ENCODE assay signal across 10 mouse cellular contexts in genomic region chr17:87063969-87064368, GRCm38 (mm10). TPM values are rescaled to one million over a fixed set of nuclear protein-coding genes. Genes with fewer than 3 reads are reported as not detected.
DNase-seq lines count a peak whose midpoint lies in the region; ATAC-seq and TF ChIP-seq lines count a peak whose summit lies in the region.
"Had no signal": no experiment of that assay in that cellular context is flagged by ENCODE, and none has a peak within 500 bp of the region (broad histone marks: within the 10 kb centered on the region; RNA-seq: fewer than 3 reads in every experiment).

No protein-coding gene starts in this region.

- no peak for TF ChIP-seq EP300 in stomach, postnatal 0 days (optimal IDR thresholded peaks at IDR 0.05)

- no peak for TF ChIP-seq POLR2A in lung, adult 2 months (IDR thresholded peaks at IDR 0.05; ENCODE audit: borderline replicate concordance, extremely low read depth, low read depth, low read length)

- no peaks in the 10 kb centered on the region for H3K4me1 ChIP-seq in lung, embryonic 16.5 days (replicated peaks; ENCODE audit: control insufficient read depth, insufficient read depth, low read length)
- no peaks in the 10 kb centered on the region for H3K4me1 ChIP-seq in lung, adult 2 months (ENCODE audit: control insufficient read depth, insufficient read depth, low read length)
- no peaks in the 10 kb centered on the region for H3K4me1 ChIP-seq in stomach, postnatal 0 days (replicated peaks; ENCODE audit: control insufficient read depth, insufficient read depth)
- H3K4me1 ChIP-seq: limb, embryonic 12.5 days had no signal

- no peak overlapping the region for H3K27ac ChIP-seq in lung, embryonic 16.5 days (ENCODE audit: low read length)
- H3K27ac ChIP-seq in stomach, postnatal 0 days (replicated peaks), result no peak overlapping the region
- H3K27ac ChIP-seq: limb, embryonic 12.5 days had no signal

- no peak for TF ChIP-seq CTCF in lung, adult 2 months (IDR thresholded peaks at IDR 0.05; ENCODE audit: insufficient read depth, low read length)
- TF ChIP-seq CTCF in stomach, postnatal 0 days (IDR thresholded peaks at IDR 0.05; ENCODE audit: low read depth), result no peak

- DNase-seq in lung, adult 2 months, result no peak
- peak; percentile 26 for DNase-seq in c-Kit-positive CD71-negative TER-119-negative erythroid progenitor cells, embryonic 14.5 days (ENCODE audit: low read depth)
- peak; percentile 49 for DNase-seq in thymus, postnatal 4 days
- no peak for DNase-seq in gastrocnemius, postnatal 25 days
- no peak for DNase-seq in stomach, postnatal 0 days (ENCODE audit: low spot score)
- DNase-seq: heart, postnatal 14 days; kidney, adult 11 months had no signal

- peak overlapping the region; percentile 27 for H3K4me2 ChIP-seq in lung, embryonic 16.5 days (ENCODE audit: low read depth, low read length)
- no peak overlapping the region for H3K4me2 ChIP-seq in stomach, postnatal 0 days (replicated peaks; ENCODE audit: low read depth)
- H3K4me2 ChIP-seq: limb, embryonic 12.5 days had no signal

- no peak for ATAC-seq in lung, embryonic 16.5 days (ENCODE audit: low read depth)
- peak; percentile 96 for ATAC-seq in megakaryocyte, adult 5-6 weeks (ENCODE audit: poor library complexity, severe bottlenecking)
- ATAC-seq in stomach, postnatal 0 days (ENCODE audit: low FRiP score, low TSS enrichment), result no peak

- WGBS in lung, embryonic 16.5 days, result 54% methylated on average over 6 of the region's 6 CpGs
- WGBS in lung, adult 2 months, result 42% methylated on average over 6 of the region's 6 CpGs
- 77% methylated on average over 6 of the region's 6 CpGs for WGBS in stomach, postnatal 0 days

- H3K36me3 ChIP-seq in lung, embryonic 16.5 days (ENCODE audit: control insufficient read depth, insufficient read depth, low read length), result no peaks in the 10 kb centered on the region
- no peaks in the 10 kb centered on the region for H3K36me3 ChIP-seq in stomach, postnatal 0 days (ENCODE audit: control insufficient read depth, insufficient read depth, low read length)
- H3K36me3 ChIP-seq: limb, embryonic 12.5 days had no signal

- H3K4me3 ChIP-seq in lung, embryonic 16.5 days (ENCODE audit: low read length), result no peak overlapping the region
- H3K4me3 ChIP-seq in lung, adult 2 months (replicated peaks; ENCODE audit: extremely low read depth, low read depth, low read length), result no peak overlapping the region
- H3K4me3 ChIP-seq in stomach, postnatal 0 days (ENCODE audit: low read depth, low read length), result no peak overlapping the region
- H3K4me3 ChIP-seq: limb, embryonic 12.5 days had no signal

- no peaks in the 10 kb centered on the region for H3K27me3 ChIP-seq in lung, embryonic 16.5 days (ENCODE audit: control insufficient read depth, insufficient read depth, low read depth, low read length)
- H3K27me3 ChIP-seq in stomach, postnatal 0 days (ENCODE audit: control insufficient read depth, insufficient read depth, low read length), result no peaks in the 10 kb centered on the region
- H3K27me3 ChIP-seq: limb, embryonic 12.5 days had no signal

- H3K9me3 ChIP-seq in lung, embryonic 16.5 days (ENCODE audit: control insufficient read depth, low read length), result no peaks in the 10 kb centered on the region
- H3K9me3 ChIP-seq in stomach, postnatal 0 days (ENCODE audit: control insufficient read depth, low read length), result no peaks in the 10 kb centered on the region
- H3K9me3 ChIP-seq: limb, embryonic 12.5 days had no signal

- H3K9ac ChIP-seq in lung, embryonic 16.5 days (ENCODE audit: low read length), result no peak overlapping the region
- no peak overlapping the region for H3K9ac ChIP-seq in stomach, postnatal 0 days (ENCODE audit: low read length)
- H3K9ac ChIP-seq: limb, embryonic 12.5 days had no signal

RNA-seq across cellular contexts. Expression of gene Cript, which starts 38.6 kb away (rescaled TPM):
- polyA plus RNA-seq in lung, embryonic 16.5 days (2015; fragmentation: Nextera tagmentation; extraction: Ambion mirVana), result 133 and 138 TPM in 2 replicates
- 7.7 and 15.5 TPM in 2 replicates for polyA plus RNA-seq in lung, adult 2 months (2012; rRNA removed)
- total RNA-seq in megakaryocyte, adult 5-6 weeks (2015), result 135 and 148 TPM in 2 replicates
- 71.6 and 93.9 TPM in 2 replicates for total RNA-seq in megakaryocyte, adult 5-6 weeks (2017)
- total RNA-seq in gastrocnemius, postnatal 25 days (2021), result 10 to 100 TPM; 38.5 to 41.4 TPM
- polyA plus RNA-seq in stomach, postnatal 0 days (2015; fragmentation: Nextera tagmentation; extraction: Ambion mirVana), result 138 and 140 TPM in 2 replicates

RNA-seq across cellular contexts. Expression of gene Pigf, which starts 38.8 kb away (rescaled TPM):
- polyA plus RNA-seq in lung, embryonic 16.5 days (2015; fragmentation: Nextera tagmentation; extraction: Ambion mirVana), result 30.5 and 31.0 TPM in 2 replicates
- 2.9 and 5.3 TPM in 2 replicates for polyA plus RNA-seq in lung, adult 2 months (2012; rRNA removed)
- 21.6 and 25.4 TPM in 2 replicates for total RNA-seq in megakaryocyte, adult 5-6 weeks (2015)
- 27.7 and 32.1 TPM in 2 replicates for total RNA-seq in megakaryocyte, adult 5-6 weeks (2017)
- 1 to 10 TPM; 1.6 to 1.8 TPM for total RNA-seq in gastrocnemius, postnatal 25 days (2021)
- 49.4 and 50.2 TPM in 2 replicates for polyA plus RNA-seq in stomach, postnatal 0 days (2015; fragmentation: Nextera tagmentation; extraction: Ambion mirVana)

RNA-seq across cellular contexts. Expression of gene Socs5, which starts 43.5 kb away (rescaled TPM):
- 10.5 and 11.6 TPM in 2 replicates for polyA plus RNA-seq in lung, embryonic 16.5 days (2015; fragmentation: Nextera tagmentation; extraction: Ambion mirVana)
- polyA plus RNA-seq in lung, adult 2 months (2012; rRNA removed), result 16.2 and 17.9 TPM in 2 replicates
- 1.8 and 3.0 TPM in 2 replicates for total RNA-seq in megakaryocyte, adult 5-6 weeks (2015)
- total RNA-seq in megakaryocyte, adult 5-6 weeks (2017), result 1.2 TPM in 2 replicates
- 10 to 100 TPM in 1 of 2 experiments, 1 to 10 TPM in 1; 9.1 to 11.5 TPM for total RNA-seq in gastrocnemius, postnatal 25 days (2021)
- 4.8 and 4.9 TPM in 2 replicates for polyA plus RNA-seq in stomach, postnatal 0 days (2015; fragmentation: Nextera tagmentation; extraction: Ambion mirVana)

Comparison
In these comparisons a context has a peak if more than half of its experiments do, and no peak if none do; other contexts are left out.
1. DNase-seq: peak in c-Kit-positive CD71-negative TER-119-negative erythroid progenitor cells, embryonic 14.5 days (single experiment) and thymus, postnatal 4 days (single experiment); none in lung, adult 2 months (single experiment), gastrocnemius, postnatal 25 days (single experiment) and stomach, postnatal 0 days (single experiment).